Mouse (Mus musculus) liver, embryonic 15.5 days (tissue): Measurements from ENCODE around the gene Iah1. TPM values are rescaled to one million over a fixed set of nuclear protein-coding genes. Genes with fewer than 3 reads are reported as not detected.

Experiments used
- ATAC-seq: fragments of 200-750 bp; cut with Nextera tagmentation; 2 replicates; pipeline ENCODE4 v1.8.0; 2017; ENCODE audit warnings: moderate number of reproducible peaks, mild to moderate bottlenecking, moderate library complexity; ENCODE audit not compliant: insufficient read depth
- H3K27ac ChIP-seq: fragments of 300-500 bp; sonication (generic); replicated peaks from 2 replicates; pipeline ENCODE4 v1.5.1; 2015; ENCODE audit warnings: mild to moderate bottlenecking, inconsistent platforms
- H3K27me3 ChIP-seq: fragments of 300-500 bp; sonication (generic); 2 replicates; pipeline ENCODE4 v1.6.1; 2015; ENCODE audit warnings: mild to moderate bottlenecking, inconsistent platforms
- H3K36me3 ChIP-seq: fragments of 300-500 bp; sonication (generic); replicated peaks from 2 replicates; pipeline ENCODE4 v1.6.1; 2015; ENCODE audit warnings: moderate library complexity, mild to moderate bottlenecking, inconsistent platforms
- H3K4me1 ChIP-seq: fragments of 300-500 bp; sonication (generic); replicated peaks from 2 replicates; pipeline ENCODE4 v1.6.1; 2015; ENCODE audit warnings: inconsistent platforms
- H3K4me2 ChIP-seq: fragments of 300-500 bp; sonication (generic); 2 replicates; pipeline ENCODE4 v1.6.1; 2015; ENCODE audit warnings: moderate library complexity, mild to moderate bottlenecking, inconsistent platforms
- H3K4me3 ChIP-seq: fragments of 300-500 bp; sonication (generic); replicated peaks from 2 replicates; pipeline ENCODE4 v1.5.1; 2015; ENCODE audit warnings: mild to moderate bottlenecking, inconsistent platforms
- H3K9ac ChIP-seq: fragments of 300-500 bp; sonication (generic); 2 replicates; pipeline ENCODE4 v1.6.1; 2015; ENCODE audit warnings: moderate library complexity, mild to moderate bottlenecking, inconsistent platforms
- H3K9me3 ChIP-seq: fragments of 300-500 bp; sonication (generic); replicated peaks from 2 replicates; pipeline ENCODE4 v1.6.1; 2016; ENCODE audit warnings: inconsistent platforms
- WGBS: fragments of 180-500 bp; shearing (Covaris S2); methylation state at CpG from one replicate; pipeline ENCODE4 v1.1.7; 2015; ENCODE audit warnings: mixed read lengths; ENCODE audit not compliant: insufficient replicate concordance; 5-methylcytosine and 5-hydroxymethylcytosine counted together
- polyA plus RNA-seq: library from polyadenylated mRNA; unstranded; fragments of >200 nt; fragmentation: Nextera tagmentation; extraction: Ambion mirVana; gene quantifications from 2 replicates; pipeline ENCODE4 v1.2.1, GENCODE M21; 2015

Iah1 gene
- polyA plus RNA-seq, 1 experiment from 2014 or later, result 39.6 TPM

- peaks cover 32% of the 10 kb centered on the region for H3K4me1 ChIP-seq
- 65% methylated on average over 4 of the region's 4 CpGs for WGBS
- H3K4me3 ChIP-seq, result no peak overlapping the region
- H3K27me3 ChIP-seq, result no peaks in the 10 kb centered on the region
- no peak overlapping the region for H3K4me2 ChIP-seq
- no peak overlapping the region for H3K9ac ChIP-seq
- H3K36me3 ChIP-seq, result peaks cover 32% of the 10 kb centered on the region
- no peak overlapping the region; the same call in 1 of the 2 replicates for H3K27ac ChIP-seq
- ATAC-seq, result no peak
- no peaks in the 10 kb centered on the region for H3K9me3 ChIP-seq
Measured at GRCm38 (mm10) chr12:21320317-21320716, 4.1 kb downstream of the Iah1 start.

- no peaks in the 10 kb centered on the region for H3K27me3 ChIP-seq
- peaks cover 41% of the 10 kb centered on the region for H3K36me3 ChIP-seq
- H3K4me3 ChIP-seq, result no peak overlapping the region
- WGBS, result 62% methylated on average over 9 of the region's 9 CpGs
- H3K27ac ChIP-seq, result no peak overlapping the region
- no peaks in the 10 kb centered on the region for H3K9me3 ChIP-seq
- H3K4me2 ChIP-seq, result no peak overlapping the region
- H3K4me1 ChIP-seq, result peaks cover 25% of the 10 kb centered on the region
- no peak for ATAC-seq
- H3K9ac ChIP-seq, result no peak overlapping the region
Measured at GRCm38 (mm10) chr12:21321170-21321569, 5.0 kb downstream of the Iah1 start.

GRCm38 (mm10) chr12:21322296-21322695 lies 6.1 kb downstream of the Iah1 start:
- Histone ChIP-seq H3K36me3 (peaks cover 52% of the 10 kb centered on the region), H3K4me3 (no peak overlapping the region), H3K27ac (no peak overlapping the region), H3K27me3 (no peaks in the 10 kb centered on the region), H3K4me1 (peaks cover 19% of the 10 kb centered on the region), H3K9ac (no peak overlapping the region), H3K9me3 (no peaks in the 10 kb centered on the region), H3K4me2 (no peak overlapping the region)
- 81% methylated on average over 4 of the region's 4 CpGs for WGBS
- ATAC-seq, result no peak

GRCm38 (mm10) chr12:21322856-21323255 lies 6.7 kb downstream of the Iah1 start:
- Histone ChIP-seq H3K36me3 (peaks cover 58% of the 10 kb centered on the region), H3K4me1 (peaks cover 14% of the 10 kb centered on the region), H3K4me3 (no peak overlapping the region), H3K9ac (no peak overlapping the region), H3K9me3 (no peaks in the 10 kb centered on the region), H3K27ac (no peak overlapping the region), H3K27me3 (no peaks in the 10 kb centered on the region), H3K4me2 (no peak overlapping the region)
- 86% methylated on average over 9 of the region's 9 CpGs for WGBS
- no peak for ATAC-seq

- H3K27me3 ChIP-seq, result no peaks in the 10 kb centered on the region
- H3K4me1 ChIP-seq, result peaks cover 11% of the 10 kb centered on the region; the same call in 1 of the 2 replicates
- no peak overlapping the region for H3K4me2 ChIP-seq
- no peak for ATAC-seq
- H3K27ac ChIP-seq, result no peak overlapping the region
- H3K9ac ChIP-seq, result no peak overlapping the region
- no peaks in the 10 kb centered on the region for H3K9me3 ChIP-seq
- no peak overlapping the region for H3K4me3 ChIP-seq
- WGBS, result 71% methylated on average over 5 of the region's 5 CpGs
- peaks cover 70% of the 10 kb centered on the region for H3K36me3 ChIP-seq
Measured at GRCm38 (mm10) chr12:21324101-21324500, 7.9 kb downstream of the Iah1 start.

GRCm38 (mm10) chr12:21325266-21325665 lies 9.1 kb downstream of the Iah1 start:
- Histone ChIP-seq H3K27ac (no peak overlapping the region), H3K9me3 (no peaks in the 10 kb centered on the region), H3K4me2 (no peak overlapping the region), H3K9ac (no peak overlapping the region), H3K4me3 (no peak overlapping the region), H3K27me3 (no peaks in the 10 kb centered on the region), H3K36me3 (peaks cover 81% of the 10 kb centered on the region), H3K4me1 (peaks cover 8% of the 10 kb centered on the region; the same call in 1 of the 2 replicates)
- ATAC-seq, result no peak
- 82% methylated on average over 8 of the region's 8 CpGs for WGBS

GRCm38 (mm10) chr12:21326325-21326724 lies 10.1 kb downstream of the Iah1 start:
- H3K9ac ChIP-seq, result no peak overlapping the region
- no peak overlapping the region for H3K4me2 ChIP-seq
- H3K9me3 ChIP-seq, result no peaks in the 10 kb centered on the region
- H3K27me3 ChIP-seq, result no peaks in the 10 kb centered on the region
- H3K4me3 ChIP-seq, result no peak overlapping the region
- peaks cover 91% of the 10 kb centered on the region for H3K36me3 ChIP-seq
- 83% methylated on average over 3 of the region's 3 CpGs for WGBS
- no peak for ATAC-seq
- H3K27ac ChIP-seq, result no peak overlapping the region
- no peaks in the 10 kb centered on the region for H3K4me1 ChIP-seq

GRCm38 (mm10) chr12:21329661-21330400 lies 13.6 kb downstream of the Iah1 start:
- Histone ChIP-seq H3K4me1 (no peaks in the 10 kb centered on the region), H3K9me3 (no peaks in the 10 kb centered on the region), H3K27ac (no peak overlapping the region), H3K4me2 (no peak overlapping the region), H3K9ac (no peak overlapping the region), H3K27me3 (no peaks in the 10 kb centered on the region), H3K36me3 (peaks cover 90% of the 10 kb centered on the region), H3K4me3 (no peak overlapping the region)
- WGBS, result 82% methylated on average over 9 of the region's 9 CpGs
- no peak for ATAC-seq

GRCm38 (mm10) chr12:21330961-21331576 lies 14.9 kb downstream of the Iah1 start:
- no peaks in the 10 kb centered on the region for H3K9me3 ChIP-seq
- no peak for ATAC-seq
- H3K4me1 ChIP-seq, result no peaks in the 10 kb centered on the region
- WGBS, result 82% methylated on average over 10 of the region's 10 CpGs
- H3K4me3 ChIP-seq, result no peak overlapping the region
- no peaks in the 10 kb centered on the region for H3K27me3 ChIP-seq
- no peak overlapping the region for H3K27ac ChIP-seq
- H3K4me2 ChIP-seq, result no peak overlapping the region
- H3K9ac ChIP-seq, result no peak overlapping the region
- H3K36me3 ChIP-seq, result peaks cover 89% of the 10 kb centered on the region

GRCm38 (mm10) chr12:21331711-21332110 lies 15.5 kb downstream of the Iah1 start:
- no peak overlapping the region for H3K4me3 ChIP-seq
- WGBS, result 76% methylated on average over 6 of the region's 6 CpGs
- H3K4me1 ChIP-seq, result no peaks in the 10 kb centered on the region
- H3K27me3 ChIP-seq, result no peaks in the 10 kb centered on the region
- no peak overlapping the region for H3K27ac ChIP-seq
- no peak overlapping the region for H3K9ac ChIP-seq
- H3K36me3 ChIP-seq, result peaks cover 87% of the 10 kb centered on the region
- no peaks in the 10 kb centered on the region for H3K9me3 ChIP-seq
- no peak overlapping the region for H3K4me2 ChIP-seq
- ATAC-seq, result no peak

- Histone ChIP-seq H3K9ac (no peak overlapping the region), H3K4me3 (no peak overlapping the region), H3K9me3 (no peaks in the 10 kb centered on the region), H3K36me3 (peaks cover 82% of the 10 kb centered on the region), H3K4me2 (no peak overlapping the region), H3K4me1 (no peaks in the 10 kb centered on the region), H3K27me3 (no peaks in the 10 kb centered on the region), H3K27ac (no peak overlapping the region)
- 84% methylated on average over 7 of the region's 7 CpGs for WGBS
- ATAC-seq, result no peak
Measured at GRCm38 (mm10) chr12:21333021-21333420, 16.8 kb downstream of the Iah1 start.
